In genomic region chr9:67565801-67566258, GRCm38 (mm10) we compare ENCODE assay signal across 10 mouse cellular contexts. TPM values are rescaled to one million over a fixed set of nuclear protein-coding genes. Genes with fewer than 3 reads are reported as not detected.
A peak's percentile ranks its signal among the peaks of the same experiment; 100 is the strongest.
DNase-seq lines count a peak whose midpoint lies in the region; ATAC-seq and TF ChIP-seq lines count a peak whose summit lies in the region.
"Had no signal": no experiment of that assay in that cellular context is flagged by ENCODE, and none has a peak within 500 bp of the region (broad histone marks: within the 10 kb centered on the region; RNA-seq: fewer than 3 reads in every experiment).

No protein-coding gene starts in this region.

- H3K9ac ChIP-seq in limb, embryonic 15.5 days = no peak overlapping the region
- H3K9ac ChIP-seq in forebrain, embryonic 12.5 days = no peak overlapping the region
- H3K9ac ChIP-seq: midbrain, embryonic 13.5 days had no signal

- no peaks in the 10 kb centered on the region for H3K79me2 ChIP-seq in C2C12 (ENCODE audit: control insufficient read depth, insufficient read depth)

- no peaks in the 10 kb centered on the region for H3K9me3 ChIP-seq in limb, embryonic 15.5 days
- H3K9me3 ChIP-seq in midbrain, embryonic 10.5 days (replicated peaks) = no peaks in the 10 kb centered on the region
- H3K9me3 ChIP-seq in forebrain, embryonic 12.5 days = no peaks in the 10 kb centered on the region
- H3K9me3 ChIP-seq: midbrain, embryonic 13.5 days had no signal

- H3ac ChIP-seq in C2C12 (ENCODE audit: control insufficient read depth, insufficient read length, low read depth) = no peak overlapping the region

- POLR2A ChIA-PET in Patski (lab: Charles Lee) = interaction anchor here (1.1 kb wide), 1 partner anchor 246 kb away, joined by 3 read pairs; no protein-coding TSS in a partner anchor

- in situ Hi-C loops in Patski (cut with MboI; ENCODE audit: low pct_unique_long_range_greater_than_20kb) = no loop called here

- peaks cover 13% of the 10 kb centered on the region for H3K4me1 ChIP-seq in limb, embryonic 15.5 days
- H3K4me1 ChIP-seq in midbrain, embryonic 10.5 days = no peaks in the 10 kb centered on the region
- H3K4me1 ChIP-seq in forebrain, embryonic 12.5 days = no peaks in the 10 kb centered on the region
- H3K4me1 ChIP-seq: midbrain, embryonic 13.5 days had no signal

- peak overlapping the region; percentile 17; the same call in 1 of the 2 replicates for H3K27ac ChIP-seq in limb, embryonic 15.5 days
- no peak overlapping the region for H3K27ac ChIP-seq in midbrain, embryonic 10.5 days (replicated peaks)
- H3K27ac ChIP-seq in forebrain, embryonic 12.5 days = no peak overlapping the region
- H3K27ac ChIP-seq: midbrain, embryonic 13.5 days had no signal

- H3K27me3 ChIP-seq in C2C12 (ENCODE audit: control insufficient read depth, insufficient read depth, insufficient read length) = no peaks in the 10 kb centered on the region
- no peaks in the 10 kb centered on the region for H3K27me3 ChIP-seq in Patski
- H3K27me3 ChIP-seq in limb, embryonic 15.5 days = no peaks in the 10 kb centered on the region
- no peaks in the 10 kb centered on the region for H3K27me3 ChIP-seq in midbrain, embryonic 10.5 days (ENCODE audit: low read depth, poor library complexity, severe bottlenecking)
- H3K27me3 ChIP-seq in forebrain, embryonic 12.5 days = no peaks in the 10 kb centered on the region
- H3K27me3 ChIP-seq: midbrain, embryonic 13.5 days had no signal

- peak; percentile 80 for DNase-seq in Patski (ENCODE audit: low read depth, low spot score)
- peak; percentile 73 to 89 for DNase-seq in heart, adult 18-20 months
- no peak for DNase-seq in neural tube, embryonic 10.5 days (ENCODE audit: extremely low spot score, low spot score)
- DNase-seq in midbrain, embryonic 10.5 days (ENCODE audit: low spot score) = no peak
- DNase-seq: right cerebral cortex, postnatal 25 days had no signal

- CTCF ChIA-PET in Patski (lab: Charles Lee) = interaction anchor here (1.1 kb wide), 1 partner anchor 10 kb away, joined by 4 read pairs; no protein-coding TSS in a partner anchor

- ATAC-seq in Patski = peak; percentile 97
- peak; percentile 73; the same call in 1 of the 2 replicates for ATAC-seq in limb, embryonic 15.5 days (ENCODE audit: insufficient number of reproducible peaks, low FRiP score, low TSS enrichment, low read depth)
- no peak for ATAC-seq in frontal cortex, adult (ENCODE audit: low TSS enrichment)
- no peak for ATAC-seq in forebrain, embryonic 12.5 days (ENCODE audit: low FRiP score)
- ATAC-seq: midbrain, embryonic 13.5 days had no signal

- 46% methylated on average over 6 of the region's 6 CpGs for WGBS in limb, embryonic 15.5 days
- WGBS in midbrain, embryonic 10.5 days = 94% methylated on average over 6 of the region's 6 CpGs
- 85% methylated on average over 6 of the region's 6 CpGs for WGBS in forebrain, embryonic 12.5 days

- no peaks in the 10 kb centered on the region for H3K36me3 ChIP-seq in C2C12 (ENCODE audit: control insufficient read depth, insufficient read depth)
- H3K36me3 ChIP-seq in limb, embryonic 15.5 days = no peaks in the 10 kb centered on the region
- no peaks in the 10 kb centered on the region for H3K36me3 ChIP-seq in midbrain, embryonic 10.5 days
- no peaks in the 10 kb centered on the region for H3K36me3 ChIP-seq in forebrain, embryonic 12.5 days (replicated peaks)
- H3K36me3 ChIP-seq: midbrain, embryonic 13.5 days had no signal

- H3K4me3 ChIP-seq in C2C12 (ENCODE audit: insufficient read depth, poor library complexity, severe bottlenecking) = no peak overlapping the region
- H3K4me3 ChIP-seq in limb, embryonic 15.5 days = no peak overlapping the region
- no peak overlapping the region for H3K4me3 ChIP-seq in midbrain, embryonic 10.5 days
- H3K4me3 ChIP-seq in forebrain, embryonic 12.5 days (replicated peaks) = no peak overlapping the region
- H3K4me3 ChIP-seq: midbrain, embryonic 13.5 days had no signal

- TF ChIP-seq CTCF in C2C12 (IDR thresholded peaks at IDR 0.05; ENCODE audit: control insufficient read depth, insufficient read depth, insufficient read length) = no peak
- no peak for TF ChIP-seq CTCF in Patski (IDR thresholded peaks at IDR 0.05)

- no peak overlapping the region for H3K4me2 ChIP-seq in limb, embryonic 15.5 days
- H3K4me2 ChIP-seq in forebrain, embryonic 12.5 days = no peak overlapping the region
- H3K4me2 ChIP-seq: midbrain, embryonic 13.5 days had no signal

- H3K79me3 ChIP-seq in C2C12 (ENCODE audit: low read depth) = no peaks in the 10 kb centered on the region

TF ChIP-seq in C2C12, 6 proteins besides CTCF, POLR2A, EP300 and RAD21:
- TF ChIP-seq MYOD1 (IDR thresholded peaks at IDR 0.05; ENCODE audit: control insufficient read depth, insufficient read length, low read depth) = peak; percentile 93
- peak; percentile 98 for TF ChIP-seq MAX (IDR thresholded peaks at IDR 0.05)
- peak; percentile 47 for TF ChIP-seq FOSL1 (IDR thresholded peaks at IDR 0.05; ENCODE audit: insufficient read depth, low read length, poor library complexity, severe bottlenecking)
- TF ChIP-seq CEBPB (IDR thresholded peaks at IDR 0.05; ENCODE audit: low read depth) = no peak
- no peak for TF ChIP-seq MYOG (IDR thresholded peaks at IDR 0.05; ENCODE audit: control insufficient read depth, extremely low read depth, insufficient read length)
- TF ChIP-seq USF1 (IDR thresholded peaks at IDR 0.05; ENCODE audit: low read depth) = no peak

RNA-seq across cellular contexts. Expression of gene Tln2, which starts 6.3 kb away (rescaled TPM):
- polyA plus RNA-seq in C2C12 (2012; fragmentation: generic; extraction: Trizol) (14.0 TPM), Patski (2021) (30.8 TPM)
- total RNA-seq in heart, adult 18-20 months (2021) = 10 to 100 TPM; 73.7 to 80.4 TPM
- polyA plus RNA-seq in limb, embryonic 15.5 days (2015; fragmentation: Nextera tagmentation; extraction: Ambion mirVana) = 28.6 and 30.7 TPM in 2 replicates
- polyA plus RNA-seq in midbrain, embryonic 10.5 days (2016; fragmentation: Nextera tagmentation; extraction: Ambion mirVana) = 20.7 and 23.3 TPM in 2 replicates
- 17.3 and 17.5 TPM in 2 replicates for polyA plus RNA-seq in forebrain, embryonic 12.5 days (2016; fragmentation: Nextera tagmentation; extraction: Ambion mirVana)

Comparison
In these comparisons a context has a peak if more than half of its experiments do, and no peak if none do; other contexts are left out.
1. ATAC-seq: peak in Patski (single experiment) and limb, embryonic 15.5 days (single experiment); none in frontal cortex, adult (single experiment) and forebrain, embryonic 12.5 days (single experiment).
2. DNase-seq: peak in Patski (single experiment) and heart, adult 18-20 months (2 of 2); none in neural tube, embryonic 10.5 days (single experiment) and midbrain, embryonic 10.5 days (single experiment).